Mouse (Mus musculus): Measurements from ENCODE around the gene Nfkbiz. TPM values are rescaled to one million over a fixed set of nuclear protein-coding genes. Genes with fewer than 3 reads are reported as not detected.

Nfkbiz gene
- polyA plus RNA-seq, 1 experiment from 2014 or later = 8.0 TPM

DNA sequence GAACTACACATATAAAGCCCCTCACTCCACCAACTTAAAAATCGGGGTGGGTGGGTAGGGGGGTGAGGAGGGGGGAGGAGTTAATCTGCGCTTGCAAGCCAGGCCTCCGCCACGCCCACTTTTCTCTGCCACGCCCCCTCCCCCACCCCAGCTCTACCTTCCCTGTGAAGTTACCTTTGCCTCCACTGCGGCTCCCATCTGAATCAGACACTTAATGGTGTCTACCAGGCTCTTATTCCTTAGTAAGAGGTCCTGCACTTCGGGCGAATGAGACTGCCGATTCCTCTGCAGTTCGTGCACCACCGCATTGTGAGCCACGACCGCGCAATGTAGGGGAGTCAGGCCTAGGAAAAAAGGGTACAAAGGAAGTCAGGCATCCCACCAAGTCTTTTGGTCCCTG lies 23.2 kb downstream of the Nfkbiz start:
- 81% methylated on average over 14 of the region's 14 CpGs for WGBS
- peaks cover 35% of the 10 kb centered on the region for H3K4me1 ChIP-seq
- no peak overlapping the region for H3K4me3 ChIP-seq
- no peak overlapping the region for H3K9ac ChIP-seq
- H3K27ac ChIP-seq = no peak overlapping the region
- no peaks in the 10 kb centered on the region for H3K27me3 ChIP-seq
- no peak for ATAC-seq (ENCODE audit: borderline replicate concordance, extremely low read depth, low FRiP score, low TSS enrichment)
- no peak overlapping the region for H3K4me2 ChIP-seq
- H3K36me3 ChIP-seq = peaks cover 72% of the 10 kb centered on the region
- H3K9me3 ChIP-seq = no peaks in the 10 kb centered on the region

DNA sequence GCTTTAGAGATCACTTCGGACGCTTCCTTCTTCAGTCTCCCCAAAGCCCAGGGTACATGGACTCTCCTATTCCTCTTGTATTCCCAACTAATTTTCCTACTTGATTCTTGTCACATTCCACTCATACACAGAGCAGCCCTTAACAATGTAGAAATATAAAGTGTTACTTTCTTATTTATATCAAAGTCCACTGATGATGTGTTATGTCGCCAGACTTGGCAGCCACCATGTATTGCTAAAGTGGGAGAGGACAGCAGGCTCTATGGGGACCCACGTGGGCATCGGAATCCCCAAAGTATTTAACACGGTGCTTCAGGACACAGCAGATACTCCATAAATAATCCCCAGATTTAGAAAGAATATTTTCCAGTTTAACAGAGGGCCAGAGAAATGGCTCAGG lies 24.0 kb downstream of the Nfkbiz start:
- no peak overlapping the region for H3K9ac ChIP-seq
- peaks cover 74% of the 10 kb centered on the region for H3K36me3 ChIP-seq
- no peaks in the 10 kb centered on the region for H3K27me3 ChIP-seq
- H3K9me3 ChIP-seq = no peaks in the 10 kb centered on the region
- no peak overlapping the region for H3K4me3 ChIP-seq
- WGBS = 58% methylated on average over 6 of the region's 6 CpGs
- no peak overlapping the region for H3K4me2 ChIP-seq
- peaks cover 33% of the 10 kb centered on the region for H3K4me1 ChIP-seq
- H3K27ac ChIP-seq = 0 out of 2 replicates have a peak overlapping the region, but pooled peaks have one; percentile 26
- peak; percentile 68; the same call in 1 of the 2 replicates for ATAC-seq (ENCODE audit: borderline replicate concordance, extremely low read depth, low FRiP score, low TSS enrichment)

DNA sequence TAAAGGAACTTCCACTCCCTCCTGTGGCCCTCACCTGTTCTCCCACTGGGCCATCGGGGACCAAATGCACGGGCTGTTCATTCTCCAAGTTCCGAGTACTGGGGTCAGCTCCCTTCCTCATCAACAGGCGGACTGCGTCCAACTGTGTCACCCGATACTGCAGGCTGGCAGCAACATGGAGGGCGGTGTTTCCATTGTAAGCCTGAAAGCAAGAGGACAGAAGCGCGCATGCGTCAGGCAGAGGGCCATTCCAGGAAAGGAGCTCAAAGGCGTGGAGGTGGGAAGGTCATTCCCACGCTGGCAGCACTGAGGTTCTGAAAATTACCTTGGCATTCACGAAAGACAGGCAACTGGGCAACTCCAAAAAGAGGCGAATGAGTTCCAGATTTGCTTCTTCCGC lies 24.8 kb downstream of the Nfkbiz start:
- WGBS = 85% methylated on average over 15 of the region's 15 CpGs
- ATAC-seq (ENCODE audit: borderline replicate concordance, extremely low read depth, low FRiP score, low TSS enrichment) = no peak
- no peak overlapping the region for H3K4me3 ChIP-seq
- no peak overlapping the region for H3K4me2 ChIP-seq
- H3K4me1 ChIP-seq = peaks cover 25% of the 10 kb centered on the region
- H3K27me3 ChIP-seq = no peaks in the 10 kb centered on the region
- H3K36me3 ChIP-seq = peaks cover 74% of the 10 kb centered on the region
- H3K27ac ChIP-seq = no peak overlapping the region
- H3K9ac ChIP-seq = no peak overlapping the region
- no peaks in the 10 kb centered on the region for H3K9me3 ChIP-seq

DNA sequence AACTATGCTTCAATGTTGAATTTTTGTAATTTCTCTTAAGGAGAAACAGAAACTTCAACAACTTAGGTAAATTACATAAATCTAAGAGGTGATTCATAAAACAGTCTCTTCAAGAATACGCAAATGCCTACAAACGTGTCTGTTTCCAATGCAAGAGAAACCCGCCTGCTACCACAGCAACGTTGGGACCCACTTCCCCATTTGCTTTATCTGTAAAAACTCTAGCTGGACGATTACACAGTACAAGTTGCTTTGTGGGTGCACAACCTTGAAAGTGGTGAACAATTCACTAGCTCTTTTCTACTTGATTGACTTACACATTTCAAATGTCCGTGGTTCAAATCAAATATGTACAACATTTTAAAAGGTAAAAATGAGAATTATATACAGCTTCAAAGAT lies 26.9 kb downstream of the Nfkbiz start:
- Histone ChIP-seq H3K36me3 (peaks cover 54% of the 10 kb centered on the region), H3K4me1 (peaks cover 14% of the 10 kb centered on the region), H3K4me3 (no peak overlapping the region), H3K9ac (no peak overlapping the region), H3K4me2 (no peak overlapping the region), H3K9me3 (no peaks in the 10 kb centered on the region), H3K27ac (no peak overlapping the region), H3K27me3 (no peaks in the 10 kb centered on the region)
- no peak for ATAC-seq (ENCODE audit: borderline replicate concordance, extremely low read depth, low FRiP score, low TSS enrichment)
- WGBS = 80% methylated on average over 6 of the region's 6 CpGs

DNA sequence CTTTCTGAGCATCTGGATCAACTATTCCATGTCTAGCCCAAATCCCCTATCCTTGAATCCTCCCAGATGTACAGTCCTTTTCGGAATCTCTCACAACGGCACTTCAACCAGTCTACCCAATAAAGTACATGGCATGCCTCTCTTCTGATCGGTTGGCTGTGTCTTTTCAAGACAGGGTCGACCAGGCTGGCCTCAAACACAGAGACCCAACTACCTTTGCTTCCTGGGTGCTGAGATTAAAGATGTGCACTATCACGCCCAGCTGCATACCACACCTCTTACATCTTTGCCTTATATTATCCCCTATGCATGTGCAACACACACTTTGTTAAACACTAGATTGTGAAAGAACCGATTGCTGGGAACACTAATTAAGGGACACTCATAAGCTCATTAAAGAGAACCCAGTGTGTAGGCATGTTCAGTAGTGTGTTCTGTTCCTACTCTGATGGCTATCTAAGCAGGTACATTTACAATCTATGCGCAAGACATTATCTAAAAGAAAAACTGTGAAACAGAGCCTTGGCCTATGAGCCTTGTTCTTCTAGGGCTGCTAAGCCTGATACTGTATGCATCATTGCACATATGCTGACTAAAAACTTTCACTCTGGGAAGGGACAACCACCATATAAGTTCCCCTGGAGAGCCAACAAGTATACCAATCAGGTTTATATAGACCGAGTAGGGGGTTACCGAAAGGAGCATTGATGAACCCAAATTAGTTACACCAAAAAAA lies 28.8 kb downstream of the Nfkbiz start:
- no peak for ATAC-seq (ENCODE audit: borderline replicate concordance, extremely low read depth, low FRiP score, low TSS enrichment)
- Histone ChIP-seq H3K4me2 (no peak overlapping the region), H3K9me3 (no peaks in the 10 kb centered on the region), H3K27me3 (no peaks in the 10 kb centered on the region), H3K4me3 (no peak overlapping the region), H3K36me3 (peaks cover 36% of the 10 kb centered on the region), H3K27ac (no peak overlapping the region), H3K9ac (no peak overlapping the region), H3K4me1 (peaks cover 11% of the 10 kb centered on the region)
- WGBS = 93% methylated on average over 9 of the region's 9 CpGs

DNA sequence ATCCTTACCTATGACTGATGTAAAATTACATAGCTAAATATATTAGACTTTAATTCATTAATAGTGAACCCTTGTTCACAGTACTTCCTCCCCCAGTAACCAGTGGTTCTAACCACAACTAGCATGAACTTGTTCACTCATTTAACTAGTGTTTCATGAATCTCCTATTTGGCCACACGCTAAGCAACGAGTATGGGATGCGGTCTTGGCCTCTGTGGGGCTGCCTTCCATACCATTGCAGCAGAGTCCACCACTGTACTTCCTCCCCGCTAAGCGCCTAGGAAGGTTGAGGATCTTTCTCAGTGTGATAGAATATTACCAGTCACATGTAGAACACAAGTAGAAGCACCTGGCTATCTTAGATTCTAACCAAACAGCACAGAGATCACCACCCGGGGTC lies 29.4 kb downstream of the Nfkbiz start:
- no peak overlapping the region for H3K4me2 ChIP-seq
- no peak overlapping the region for H3K27ac ChIP-seq
- H3K27me3 ChIP-seq = no peaks in the 10 kb centered on the region
- H3K4me1 ChIP-seq = peaks cover 8% of the 10 kb centered on the region
- H3K9me3 ChIP-seq = no peaks in the 10 kb centered on the region
- WGBS = 93% methylated on average over 6 of the region's 6 CpGs
- H3K4me3 ChIP-seq = no peak overlapping the region
- no peak for ATAC-seq (ENCODE audit: borderline replicate concordance, extremely low read depth, low FRiP score, low TSS enrichment)
- no peak overlapping the region for H3K9ac ChIP-seq
- H3K36me3 ChIP-seq = peaks cover 30% of the 10 kb centered on the region

DNA sequence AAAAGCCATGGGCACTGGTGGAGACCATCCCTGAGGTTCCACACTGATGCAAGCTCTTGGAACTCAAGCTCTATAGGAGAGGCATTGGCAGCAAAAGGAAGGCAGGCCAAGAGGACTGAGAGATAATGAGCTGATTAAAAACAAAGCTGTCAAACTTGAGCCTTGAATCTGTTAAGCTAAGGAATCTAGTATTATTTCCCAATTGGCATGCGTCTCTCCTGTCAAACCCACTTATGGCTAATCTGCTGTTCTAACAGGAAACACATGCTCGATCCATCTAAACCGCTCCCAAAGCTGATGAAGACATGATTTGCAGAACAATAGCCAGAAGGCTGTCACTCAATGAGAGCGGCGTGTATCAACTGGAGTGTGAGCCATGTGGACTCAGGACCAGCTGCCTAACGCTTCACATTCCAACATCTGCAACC lies 31.2 kb downstream of the Nfkbiz start:
- no peaks in the 10 kb centered on the region for H3K27me3 ChIP-seq
- 23% methylated on average over 6 of the region's 6 CpGs for WGBS
- H3K4me1 ChIP-seq = 0 out of 2 replicates have a peak, but pooled peaks cover 2% of the 10 kb centered on the region
- H3K4me2 ChIP-seq = no peak overlapping the region
- peaks cover 14% of the 10 kb centered on the region for H3K36me3 ChIP-seq
- H3K9ac ChIP-seq = no peak overlapping the region
- ATAC-seq (ENCODE audit: borderline replicate concordance, extremely low read depth, low FRiP score, low TSS enrichment) = peak; percentile 86
- no peak overlapping the region for H3K4me3 ChIP-seq
- H3K9me3 ChIP-seq = no peaks in the 10 kb centered on the region
- no peak overlapping the region for H3K27ac ChIP-seq

DNA sequence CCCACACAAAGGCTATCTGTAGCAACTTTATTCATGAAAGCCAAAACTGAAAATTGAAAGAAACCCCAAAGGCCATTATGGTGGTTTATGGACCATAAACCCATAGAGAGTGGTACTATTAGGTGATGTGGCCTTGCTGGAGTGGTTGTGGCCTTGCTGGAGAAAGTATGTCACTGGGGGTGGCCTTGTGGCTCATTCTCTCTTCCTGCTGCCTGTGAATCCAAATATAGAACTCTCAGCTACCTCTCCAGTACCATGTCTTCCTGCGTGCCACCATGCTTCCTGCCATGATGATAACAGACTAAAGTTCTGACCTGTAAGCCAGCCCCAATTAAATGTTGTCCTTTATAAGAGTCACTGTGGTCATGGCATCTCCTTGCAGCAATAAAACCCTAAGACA lies 33.9 kb downstream of the Nfkbiz start:
- no peak for ATAC-seq (ENCODE audit: borderline replicate concordance, extremely low read depth, low FRiP score, low TSS enrichment)
- no peak overlapping the region for H3K4me3 ChIP-seq
- no peaks in the 10 kb centered on the region for H3K27me3 ChIP-seq
- no peak overlapping the region for H3K9ac ChIP-seq
- H3K4me2 ChIP-seq = no peak overlapping the region
- H3K9me3 ChIP-seq = no peaks in the 10 kb centered on the region
- 83% methylated on average over 1 of the region's 1 CpGs for WGBS
- H3K27ac ChIP-seq = no peak overlapping the region
- H3K36me3 ChIP-seq = no peaks in the 10 kb centered on the region
- H3K4me1 ChIP-seq = 0 out of 2 replicates have a peak, but pooled peaks cover 2% of the 10 kb centered on the region

DNA sequence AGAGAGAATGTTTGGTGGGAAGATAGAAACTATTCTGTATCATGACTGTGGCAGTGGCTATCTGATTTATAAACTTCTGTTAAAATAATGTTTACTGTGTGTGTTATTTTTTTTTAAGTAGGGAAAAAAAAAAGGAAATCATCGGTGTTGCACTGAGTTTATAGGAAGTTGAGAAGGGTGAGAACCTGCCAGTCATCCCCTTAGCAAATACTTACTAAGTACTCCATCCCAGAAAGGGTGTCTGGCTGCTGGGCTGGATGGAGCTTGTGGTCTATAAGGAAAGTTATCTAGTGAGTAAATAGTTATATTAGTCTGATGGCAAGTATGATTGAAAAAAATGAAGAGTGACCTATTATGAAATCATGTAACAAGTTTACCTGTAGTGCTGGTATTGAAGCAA lies 37.1 kb downstream of the Nfkbiz start:
- no peaks in the 10 kb centered on the region for H3K9me3 ChIP-seq
- H3K36me3 ChIP-seq = no peaks in the 10 kb centered on the region
- H3K27me3 ChIP-seq = no peaks in the 10 kb centered on the region
- no peak overlapping the region for H3K27ac ChIP-seq
- H3K4me1 ChIP-seq = no peaks in the 10 kb centered on the region
- WGBS = 26% methylated on average over 1 of the region's 1 CpGs
- no peak overlapping the region for H3K4me3 ChIP-seq
- no peak overlapping the region for H3K9ac ChIP-seq
- H3K4me2 ChIP-seq = no peak overlapping the region
- no peak for ATAC-seq (ENCODE audit: borderline replicate concordance, extremely low read depth, low FRiP score, low TSS enrichment)

DNA sequence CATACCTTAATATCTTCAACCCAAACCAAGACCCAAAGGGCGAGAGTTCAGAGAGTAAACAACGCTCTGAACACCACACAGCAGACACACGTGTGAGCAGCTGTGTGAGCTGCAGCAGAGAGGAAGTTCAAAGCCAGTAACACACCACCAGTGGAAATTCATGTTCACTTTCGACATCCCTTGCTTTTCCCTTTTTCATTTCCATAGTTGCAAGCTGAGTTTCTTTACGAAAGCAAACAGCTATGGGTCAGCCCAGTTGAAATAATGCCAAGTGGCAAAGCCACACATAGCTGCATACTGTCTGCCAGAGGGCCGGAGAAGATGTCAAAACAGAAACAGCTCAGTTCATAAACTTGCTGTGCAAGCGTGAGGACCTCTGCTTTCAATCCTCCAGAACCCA lies 39.9 kb downstream of the Nfkbiz start:
- 50% methylated on average over 7 of the region's 7 CpGs for WGBS
- Histone ChIP-seq H3K4me3 (no peak overlapping the region), H3K4me1 (no peaks in the 10 kb centered on the region), H3K9me3 (no peaks in the 10 kb centered on the region), H3K36me3 (no peaks in the 10 kb centered on the region), H3K4me2 (no peak overlapping the region), H3K27me3 (no peaks in the 10 kb centered on the region), H3K9ac (no peak overlapping the region), H3K27ac (no peak overlapping the region)
- peak; percentile 91; the same call in 1 of the 2 replicates for ATAC-seq (ENCODE audit: borderline replicate concordance, extremely low read depth, low FRiP score, low TSS enrichment)

DNA sequence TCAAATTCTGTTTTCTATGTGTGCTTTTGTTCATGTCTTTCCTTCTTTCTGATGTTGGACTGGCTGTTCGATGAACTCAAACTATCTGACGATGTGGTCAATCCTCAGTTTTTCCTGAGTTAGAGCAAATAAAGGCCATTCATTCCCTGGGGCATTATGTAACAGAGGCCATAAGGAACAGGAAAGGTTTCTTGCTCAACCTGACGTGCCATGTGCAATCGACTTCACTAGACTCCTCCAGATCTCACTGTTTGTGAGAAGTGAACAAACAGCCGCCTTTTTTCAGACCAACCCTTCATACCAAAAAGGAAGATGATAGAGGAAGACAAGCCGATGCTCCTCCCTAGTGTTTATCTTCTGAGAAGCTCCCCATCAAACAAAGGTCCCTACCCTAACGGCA lies 48.4 kb downstream of the Nfkbiz start:
- Histone ChIP-seq H3K27me3 (no peaks in the 10 kb centered on the region), H3K4me3 (no peak overlapping the region), H3K9me3 (no peaks in the 10 kb centered on the region), H3K4me1 (no peaks in the 10 kb centered on the region), H3K27ac (no peak overlapping the region), H3K9ac (no peak overlapping the region), H3K4me2 (no peak overlapping the region), H3K36me3 (no peaks in the 10 kb centered on the region)
- ATAC-seq (ENCODE audit: borderline replicate concordance, extremely low read depth, low FRiP score, low TSS enrichment) = no peak
- 86% methylated on average over 7 of the region's 7 CpGs for WGBS

DNA sequence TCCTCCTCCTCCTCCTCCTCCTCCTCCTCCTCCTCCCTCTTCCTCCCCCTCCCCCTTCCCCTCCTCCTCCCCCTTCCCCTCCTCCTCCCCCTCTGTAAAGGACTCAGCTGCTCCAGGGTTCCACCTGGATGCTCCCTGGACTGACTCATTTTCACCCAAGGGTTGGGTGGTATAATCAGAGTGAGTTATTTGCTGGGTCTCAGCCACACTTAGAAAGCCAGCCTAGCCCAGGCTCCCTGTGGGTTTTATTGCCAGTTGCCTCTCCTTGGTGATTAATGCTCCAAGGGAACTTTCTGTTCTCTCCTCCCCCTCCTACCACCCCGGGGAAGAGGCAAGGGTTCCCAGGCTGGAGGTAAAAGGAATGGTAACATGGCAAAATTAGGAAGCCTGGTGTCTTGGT lies 49.4 kb downstream of the Nfkbiz start:
- no peak overlapping the region for H3K4me3 ChIP-seq
- H3K27ac ChIP-seq = no peak overlapping the region
- H3K4me1 ChIP-seq = no peaks in the 10 kb centered on the region
- H3K36me3 ChIP-seq = no peaks in the 10 kb centered on the region
- WGBS = 18% methylated on average over 1 of the region's 1 CpGs
- H3K9ac ChIP-seq = no peak overlapping the region
- ATAC-seq (ENCODE audit: borderline replicate concordance, extremely low read depth, low FRiP score, low TSS enrichment) = no peak
- no peaks in the 10 kb centered on the region for H3K27me3 ChIP-seq
- no peaks in the 10 kb centered on the region for H3K9me3 ChIP-seq
- H3K4me2 ChIP-seq = no peak overlapping the region
